Mouse (Mus musculus): ENCODE measurements around the gene Tex9. TPM values are rescaled to one million over a fixed set of nuclear protein-coding genes. Genes with fewer than 3 reads are reported as not detected.

Tex9 gene
- polyA plus RNA-seq, 1 experiment = 15.6 TPM

DNA sequence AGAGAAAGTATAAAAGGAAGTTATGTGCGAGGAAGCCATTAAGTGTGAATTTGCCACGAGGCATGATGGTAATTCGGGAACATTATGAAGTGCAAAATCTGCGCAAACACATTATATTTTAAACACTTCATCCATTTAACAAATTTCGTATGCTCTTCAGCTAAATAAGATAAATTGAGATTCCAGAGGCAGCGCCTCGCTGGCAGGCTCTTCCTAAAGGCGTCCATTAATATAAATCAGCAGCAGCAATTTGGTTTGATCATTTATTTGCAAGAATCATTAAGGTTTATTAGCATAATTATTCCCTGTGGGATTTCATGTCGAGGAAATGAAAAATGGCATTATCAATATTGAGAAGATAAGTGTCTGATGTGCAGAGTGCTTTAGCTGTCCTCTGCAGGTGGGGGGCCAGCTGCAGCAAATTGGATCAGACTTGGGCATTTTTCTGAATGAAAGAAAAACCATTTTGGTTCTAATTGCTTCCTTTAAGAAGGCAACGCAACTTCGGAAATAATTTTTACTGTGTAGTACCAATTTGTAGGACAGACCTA, 66.6 kb downstream of the Tex9 start:
- Histone ChIP-seq H3K4me3 (ENCODE audit: insufficient read depth, low read length) (no peak overlapping the region), H3K4me1 (ENCODE audit: control insufficient read depth, insufficient read depth, low read length) (peaks cover 6% of the 10 kb centered on the region; the same call in 1 of the 2 replicates), H3K27ac (ENCODE audit: insufficient read depth, low read length) (no peak overlapping the region)
- no peak for TF ChIP-seq POLR2A (IDR thresholded peaks at IDR 0.05; ENCODE audit: low read depth, low read length)
- no peak for TF ChIP-seq CTCF (IDR thresholded peaks at IDR 0.05; ENCODE audit: borderline replicate concordance, insufficient read depth, low read length)

GRCm38 (mm10) chr9:72422753-72423152, 69.3 kb downstream of the Tex9 start:
- H3K4me3 ChIP-seq (ENCODE audit: insufficient read depth, low read length) = no peak overlapping the region
- no peak overlapping the region for H3K27ac ChIP-seq (ENCODE audit: insufficient read depth, low read length)
- peaks cover 6% of the 10 kb centered on the region; the same call in 1 of the 2 replicates for H3K4me1 ChIP-seq (ENCODE audit: control insufficient read depth, insufficient read depth, low read length)
- no peak for TF ChIP-seq POLR2A (IDR thresholded peaks at IDR 0.05; ENCODE audit: low read depth, low read length)
- no peak for TF ChIP-seq CTCF (IDR thresholded peaks at IDR 0.05; ENCODE audit: borderline replicate concordance, insufficient read depth, low read length)

GRCm38 (mm10) chr9:72422284-72422683, 69.7 kb downstream of the Tex9 start:
- Histone ChIP-seq H3K27ac (ENCODE audit: insufficient read depth, low read length) (no peak overlapping the region), H3K4me3 (ENCODE audit: insufficient read depth, low read length) (no peak overlapping the region), H3K4me1 (ENCODE audit: control insufficient read depth, insufficient read depth, low read length) (peaks cover 6% of the 10 kb centered on the region; the same call in 1 of the 2 replicates)
- TF ChIP-seq POLR2A (IDR thresholded peaks at IDR 0.05; ENCODE audit: low read depth, low read length) = no peak
- no peak for TF ChIP-seq CTCF (IDR thresholded peaks at IDR 0.05; ENCODE audit: borderline replicate concordance, insufficient read depth, low read length)

DNA sequence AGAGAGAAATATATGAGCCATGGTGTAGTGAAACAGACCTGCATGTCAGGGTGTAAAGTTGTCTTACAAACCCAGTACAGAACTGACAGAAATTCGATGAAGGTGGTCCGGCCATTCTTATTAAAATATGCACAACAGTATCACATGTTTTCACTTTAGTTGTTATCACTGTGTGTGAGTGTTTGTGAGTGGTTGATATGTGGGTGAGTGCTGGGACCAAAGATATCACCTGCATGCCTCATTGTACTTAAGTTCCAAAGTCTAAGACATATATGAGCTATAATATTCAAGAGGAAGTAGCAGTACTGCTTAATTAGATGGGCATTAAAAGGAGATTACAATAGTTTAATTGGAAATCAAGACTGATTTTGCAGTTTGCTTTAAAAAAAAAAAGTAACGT, 71.5 kb downstream of the Tex9 start:
- TF ChIP-seq POLR2A (IDR thresholded peaks at IDR 0.05; ENCODE audit: low read depth, low read length) (no peak), CTCF (IDR thresholded peaks at IDR 0.05; ENCODE audit: borderline replicate concordance, insufficient read depth, low read length) (no peak)
- Histone ChIP-seq H3K4me1 (ENCODE audit: control insufficient read depth, insufficient read depth, low read length) (peaks cover 6% of the 10 kb centered on the region; the same call in 1 of the 2 replicates), H3K4me3 (ENCODE audit: insufficient read depth, low read length) (no peak overlapping the region), H3K27ac (ENCODE audit: insufficient read depth, low read length) (no peak overlapping the region)

DNA sequence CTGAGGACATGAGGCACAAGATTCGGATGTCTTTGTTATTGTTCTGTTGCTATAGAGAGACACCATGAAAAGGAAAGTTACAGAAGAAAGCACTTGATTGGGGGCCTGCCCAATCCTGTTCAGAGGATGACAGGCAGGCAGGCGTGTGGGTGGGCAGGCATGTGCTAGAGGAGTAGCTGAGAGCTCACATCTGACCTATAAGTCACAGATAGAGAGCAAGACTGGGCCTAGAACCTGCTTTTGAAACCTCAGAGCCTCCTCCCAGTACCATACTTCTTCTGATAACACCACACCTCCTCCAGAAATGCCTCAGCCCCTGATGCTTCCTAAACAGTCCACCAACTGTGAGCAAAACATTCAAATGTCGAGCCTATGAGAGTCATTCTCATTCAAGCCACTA, 73.6 kb downstream of the Tex9 start:
- Histone ChIP-seq H3K27ac (ENCODE audit: insufficient read depth, low read length) (no peak overlapping the region), H3K4me1 (ENCODE audit: control insufficient read depth, insufficient read depth, low read length) (peaks cover 6% of the 10 kb centered on the region; the same call in 1 of the 2 replicates), H3K4me3 (ENCODE audit: insufficient read depth, low read length) (no peak overlapping the region)
- TF ChIP-seq CTCF (IDR thresholded peaks at IDR 0.05; ENCODE audit: borderline replicate concordance, insufficient read depth, low read length) (no peak), POLR2A (IDR thresholded peaks at IDR 0.05; ENCODE audit: low read depth, low read length) (no peak)

- no peak overlapping the region for H3K27ac ChIP-seq (ENCODE audit: insufficient read depth, low read length)
- H3K4me3 ChIP-seq (ENCODE audit: insufficient read depth, low read length) = no peak overlapping the region
- TF ChIP-seq POLR2A (IDR thresholded peaks at IDR 0.05; ENCODE audit: low read depth, low read length) (no peak), CTCF (IDR thresholded peaks at IDR 0.05; ENCODE audit: borderline replicate concordance, insufficient read depth, low read length) (peak; percentile 60; the same call in 1 of the 2 replicates)
- H3K4me1 ChIP-seq (ENCODE audit: control insufficient read depth, insufficient read depth, low read length) = peaks cover 2% of the 10 kb centered on the region; the same call in 1 of the 2 replicates
These were observed 80.3 kb downstream of the Tex9 start for GRCm38 (mm10) chr9:72411746-72412145.

GRCm38 (mm10) chr9:72409381-72410225, 82.4 kb downstream of the Tex9 start:
- peak overlapping the region; percentile 17; the same call in 1 of the 2 replicates for H3K27ac ChIP-seq (ENCODE audit: insufficient read depth, low read length)
- H3K4me1 ChIP-seq (ENCODE audit: control insufficient read depth, insufficient read depth, low read length) = peaks cover 2% of the 10 kb centered on the region; the same call in 1 of the 2 replicates
- TF ChIP-seq CTCF (IDR thresholded peaks at IDR 0.05; ENCODE audit: borderline replicate concordance, insufficient read depth, low read length) = no peak
- TF ChIP-seq POLR2A (IDR thresholded peaks at IDR 0.05; ENCODE audit: low read depth, low read length) = no peak
- no peak overlapping the region for H3K4me3 ChIP-seq (ENCODE audit: insufficient read depth, low read length)

GRCm38 (mm10) chr9:72408131-72408586, 83.9 kb downstream of the Tex9 start:
- Histone ChIP-seq H3K4me1 (ENCODE audit: control insufficient read depth, insufficient read depth, low read length) (peaks cover 2% of the 10 kb centered on the region; the same call in 1 of the 2 replicates), H3K27ac (ENCODE audit: insufficient read depth, low read length) (no peak overlapping the region), H3K4me3 (ENCODE audit: insufficient read depth, low read length) (peak overlapping the region; percentile 24; the same call in 1 of the 2 replicates)
- TF ChIP-seq CTCF (IDR thresholded peaks at IDR 0.05; ENCODE audit: borderline replicate concordance, insufficient read depth, low read length) (peak; percentile 97), POLR2A (IDR thresholded peaks at IDR 0.05; ENCODE audit: low read depth, low read length) (no peak)

DNA sequence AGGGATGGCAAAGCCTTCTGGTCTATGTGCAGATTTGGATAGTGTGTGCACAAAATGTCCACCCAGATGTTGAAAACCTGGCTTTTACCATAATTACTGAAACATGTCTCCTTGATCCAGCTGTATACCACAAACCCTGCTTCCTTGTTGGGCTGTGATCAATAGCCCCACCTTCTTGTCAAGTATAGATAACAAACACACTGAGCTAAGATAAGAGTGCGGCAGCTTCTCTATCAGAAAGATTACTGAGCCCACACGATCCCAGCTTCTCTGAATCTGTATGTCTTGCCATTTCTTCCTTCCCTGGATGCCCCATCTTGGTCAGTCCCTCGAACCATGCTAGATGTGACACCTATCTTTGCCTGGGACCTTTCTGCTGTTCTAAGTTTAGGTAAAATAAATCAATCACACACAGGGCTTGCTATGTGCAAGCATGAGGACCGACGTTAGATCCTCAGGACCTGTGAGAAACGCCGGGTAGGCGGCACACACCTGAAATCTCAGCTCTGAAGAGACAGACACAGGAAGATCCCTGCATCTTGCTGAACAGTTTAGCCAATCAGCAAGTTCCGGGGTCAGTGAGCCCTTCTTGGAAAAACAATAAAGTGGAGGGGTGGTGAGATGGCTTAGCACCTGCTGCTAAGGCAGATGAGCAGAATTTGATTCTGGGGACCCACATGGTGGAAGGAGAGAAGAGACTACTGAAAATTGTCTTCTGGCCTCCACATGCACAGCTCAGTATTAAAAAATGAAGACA, 86.0 kb downstream of the Tex9 start:
- Histone ChIP-seq H3K27ac (ENCODE audit: insufficient read depth, low read length) (no peak overlapping the region), H3K4me1 (ENCODE audit: control insufficient read depth, insufficient read depth, low read length) (peaks cover 2% of the 10 kb centered on the region; the same call in 1 of the 2 replicates), H3K4me3 (ENCODE audit: insufficient read depth, low read length) (no peak overlapping the region)
- TF ChIP-seq POLR2A (IDR thresholded peaks at IDR 0.05; ENCODE audit: low read depth, low read length) = no peak
- no peak for TF ChIP-seq CTCF (IDR thresholded peaks at IDR 0.05; ENCODE audit: borderline replicate concordance, insufficient read depth, low read length)
